In genomic region chr14:75330621-75331020, GRCm38 (mm10) we compare ENCODE assay signal across 9 mouse cellular contexts. TPM values are rescaled to one million over a fixed set of nuclear protein-coding genes. Genes with fewer than 3 reads are reported as not detected.
DNase-seq lines count a peak whose midpoint lies in the region; ATAC-seq and TF ChIP-seq lines count a peak whose summit lies in the region.
"Had no signal": no experiment of that assay in that cellular context is flagged by ENCODE, and none has a peak within 500 bp of the region (broad histone marks: within the 10 kb centered on the region; RNA-seq: fewer than 3 reads in every experiment).

No protein-coding gene starts in this region.

- no peak overlapping the region for H3K9ac ChIP-seq in liver, postnatal 0 days (replicated peaks)
- H3K9ac ChIP-seq in liver, embryonic 11.5 days (ENCODE audit: low read depth, low read length): no peak overlapping the region
- H3K9ac ChIP-seq in midbrain, postnatal 0 days (replicated peaks; ENCODE audit: low read length, poor library complexity, severe bottlenecking): no peak overlapping the region
- H3K9ac ChIP-seq: lung, embryonic 15.5 days had no signal

- TF ChIP-seq EP300 in liver, postnatal 0 days (IDR thresholded peaks at IDR 0.05; ENCODE audit: low read depth): no peak

- 91% methylated on average over 6 of the region's 6 CpGs for WGBS in liver, postnatal 0 days (ENCODE audit: insufficient replicate concordance)
- 87% methylated on average over 6 of the region's 6 CpGs for WGBS in liver, embryonic 11.5 days
- 75% methylated on average over 6 of the region's 6 CpGs for WGBS in midbrain, postnatal 0 days

- H3K27ac ChIP-seq in liver, postnatal 0 days (ENCODE audit: low read depth): no peak overlapping the region
- H3K27ac ChIP-seq in liver, embryonic 11.5 days (ENCODE audit: low read depth, low read length): no peak overlapping the region
- H3K27ac ChIP-seq in midbrain, postnatal 0 days (ENCODE audit: low read depth, low read length): no peak overlapping the region
- H3K27ac ChIP-seq: lung, embryonic 15.5 days had no signal

- no peak overlapping the region for H3K4me2 ChIP-seq in liver, postnatal 0 days (ENCODE audit: low read depth, low read length)
- no peak overlapping the region for H3K4me2 ChIP-seq in liver, embryonic 11.5 days
- no peak overlapping the region for H3K4me2 ChIP-seq in midbrain, postnatal 0 days (ENCODE audit: low read depth, low read length, poor library complexity, severe bottlenecking)
- H3K4me2 ChIP-seq: lung, embryonic 15.5 days had no signal

- TF ChIP-seq CTCF in liver, postnatal 0 days (IDR thresholded peaks at IDR 0.05; ENCODE audit: low read depth): peak; percentile 67
- TF ChIP-seq CTCF in brain, embryonic 14.5 days (IDR thresholded peaks at IDR 0.05; ENCODE audit: borderline replicate concordance, extremely low read depth, insufficient read depth, insufficient read length): peak; percentile 60
- peak; percentile 66 for TF ChIP-seq CTCF in midbrain, postnatal 0 days (IDR thresholded peaks at IDR 0.05)

- H3K27me3 ChIP-seq in liver, postnatal 0 days (ENCODE audit: insufficient read depth, low read length): no peaks in the 10 kb centered on the region
- H3K27me3 ChIP-seq in liver, embryonic 11.5 days (replicated peaks; ENCODE audit: control insufficient read depth, insufficient read depth, low read length): no peaks in the 10 kb centered on the region
- H3K27me3 ChIP-seq in midbrain, postnatal 0 days (ENCODE audit: insufficient read depth, low read length): no peaks in the 10 kb centered on the region
- H3K27me3 ChIP-seq: lung, embryonic 15.5 days had no signal

- H3K4me3 ChIP-seq in liver, postnatal 0 days (ENCODE audit: low read depth, low read length): no peak overlapping the region
- H3K4me3 ChIP-seq in liver, embryonic 11.5 days (ENCODE audit: low read depth, low read length): no peak overlapping the region
- H3K4me3 ChIP-seq in midbrain, postnatal 0 days (ENCODE audit: low read depth, low read length): no peak overlapping the region
- H3K4me3 ChIP-seq: lung, embryonic 15.5 days had no signal

- TF ChIP-seq POLR2A in brain, embryonic 14.5 days (IDR thresholded peaks at IDR 0.05; ENCODE audit: borderline replicate concordance, extremely low read depth, insufficient read depth, insufficient read length, poor library complexity, severe bottlenecking): no peak

- H3K36me3 ChIP-seq in liver, postnatal 0 days (replicated peaks; ENCODE audit: insufficient read depth, low read length): peaks cover 59% of the 10 kb centered on the region
- peaks cover 25% of the 10 kb centered on the region; the same call in 1 of the 2 replicates for H3K36me3 ChIP-seq in liver, embryonic 11.5 days (ENCODE audit: control insufficient read depth, insufficient read depth, low read length)
- peaks cover 29% of the 10 kb centered on the region for H3K36me3 ChIP-seq in midbrain, postnatal 0 days (ENCODE audit: insufficient read depth, low read length)

- H3K4me1 ChIP-seq in liver, postnatal 0 days (ENCODE audit: insufficient read depth): no peaks in the 10 kb centered on the region
- H3K4me1 ChIP-seq in liver, embryonic 11.5 days (replicated peaks; ENCODE audit: control insufficient read depth, insufficient read depth, low read length): no peaks in the 10 kb centered on the region
- no peaks in the 10 kb centered on the region for H3K4me1 ChIP-seq in midbrain, postnatal 0 days (ENCODE audit: insufficient read depth, low read length)
- H3K4me1 ChIP-seq: lung, embryonic 15.5 days had no signal

- ATAC-seq in liver, postnatal 0 days: no peak
- no peak for ATAC-seq in liver, embryonic 11.5 days (replicated peaks; ENCODE audit: low FRiP score)
- no peak for ATAC-seq in midbrain, postnatal 0 days (ENCODE audit: low FRiP score)

- DNase-seq in adrenal gland, postnatal 14 days: peak; percentile 40
- no peak for DNase-seq in adrenal gland, postnatal 4 days (ENCODE audit: low spot score in 2 of 2)
- peak; percentile 32 for DNase-seq in liver, postnatal 0 days
- no peak for DNase-seq in liver, embryonic 11.5 days (ENCODE audit: low spot score)
- DNase-seq in brain, embryonic 14.5 days (ENCODE audit: low read depth): peak; percentile 16
- peak; percentile 10 for DNase-seq in midbrain, postnatal 0 days (ENCODE audit: low spot score)
- DNase-seq in layer of hippocampus, adult 8-10 months (ENCODE audit: low spot score in 2 of 2): no peak
- no peak for DNase-seq in urinary bladder, postnatal 4 days (ENCODE audit: low spot score in 2 of 2)

- no peaks in the 10 kb centered on the region for H3K9me3 ChIP-seq in liver, postnatal 0 days (ENCODE audit: low read length)
- H3K9me3 ChIP-seq in liver, embryonic 11.5 days (ENCODE audit: control insufficient read depth, low read length): no peaks in the 10 kb centered on the region
- no peaks in the 10 kb centered on the region for H3K9me3 ChIP-seq in midbrain, postnatal 0 days (ENCODE audit: low read length)
- H3K9me3 ChIP-seq: lung, embryonic 15.5 days had no signal

RNA-seq across cellular contexts. Expression of gene Zc3h13, which starts 46.4 kb away (rescaled TPM):
- 24.3 and 30.4 TPM in 2 replicates for total RNA-seq in adrenal gland, postnatal 14 days (2021)
- total RNA-seq in adrenal gland, postnatal 4 days (2021): 10 to 100 TPM; 39.2 to 39.8 TPM
- 17.5 and 19.7 TPM in 2 replicates for polyA plus RNA-seq in liver, postnatal 0 days (2015; fragmentation: Nextera tagmentation; extraction: Ambion mirVana)
- 18.6 and 20.8 TPM in 2 replicates for polyA plus RNA-seq in liver, embryonic 11.5 days (2014; fragmentation: Nextera tagmentation; extraction: Ambion mirVana)
- 21.0 and 32.0 TPM in 2 replicates for polyA plus RNA-seq in brain, embryonic 14.5 days (2012; rRNA removed)
- 15.2 and 19.2 TPM in 2 replicates for total RNA-seq in midbrain, postnatal 0 days (2014; rRNA removed)
- polyA plus RNA-seq in midbrain, postnatal 0 days (2015; fragmentation: Nextera tagmentation; extraction: Ambion mirVana): 37.2 and 51.2 TPM in 2 replicates
- total RNA-seq in layer of hippocampus, adult 8-10 months (2022): 10 to 100 TPM; 44.6 to 55.0 (median 47.8) TPM

Comparison
In these comparisons a context has a peak if more than half of its experiments do, and no peak if none do; other contexts are left out.
1. DNase-seq: peak in adrenal gland, postnatal 14 days (single experiment), liver, postnatal 0 days (single experiment), brain, embryonic 14.5 days (single experiment) and midbrain, postnatal 0 days (single experiment); none in adrenal gland, postnatal 4 days (0 of 2), liver, embryonic 11.5 days (single experiment), layer of hippocampus, adult 8-10 months (0 of 2) and urinary bladder, postnatal 4 days (0 of 2).
2. Peak in every context shown above with its lines, with median percentiles within 50 percentile points of each other: CTCF ChIP-seq.